Mouse (Mus musculus) lung, adult 2 months (tissue): ENCODE measurements around the gene Prdm16. TPM values are rescaled to one million over a fixed set of nuclear protein-coding genes. Genes with fewer than 3 reads are reported as not detected.

ENCODE experiments used
- DNase-seq: peaks from one replicate; pipeline ENCODE4 v3.0.0; 2022
- H3K4me1 ChIP-seq: fragments of 200-500 bp; 2 replicates; pipeline ENCODE4 v1.6.1; 2011; ENCODE audit warnings: low read length; ENCODE audit not compliant: control insufficient read depth, insufficient read depth
- H3K4me3 ChIP-seq: fragments of 200-500 bp; replicated peaks from 2 replicates; pipeline ENCODE3; 2011; ENCODE audit warnings: low read depth, mild to moderate bottlenecking, control low read depth, low read length; ENCODE audit errors: extremely low read depth
- CTCF ChIP-seq: fragments of 200-500 bp; IDR thresholded peaks from 2 replicates; pipeline ENCODE4 v1.5.1; 2011; ENCODE audit warnings: mild to moderate bottlenecking, low read length, control low read depth; ENCODE audit not compliant: insufficient read depth
- POLR2A ChIP-seq: fragments of 200-500 bp; IDR thresholded peaks from 2 replicates; pipeline ENCODE4 v1.6.1; 2011; ENCODE audit warnings: low read depth, mild to moderate bottlenecking, control low read depth, low read length, borderline replicate concordance; ENCODE audit errors: extremely low read depth
- WGBS: fragments of 180-500 bp; shearing (Covaris S2); methylation state at CpG from one replicate; pipeline ENCODE4 v1.1.7; 2018; 5-methylcytosine and 5-hydroxymethylcytosine counted together
- polyA plus RNA-seq: library from polyadenylated mRNA; depleted of rRNA; stranded (reverse); fragments of >200 nt; gene quantifications from 2 replicates; pipeline ENCODE4 v1.2.3, GENCODE M21; 2012

Prdm16 gene
- polyA plus RNA-seq, 1 experiment = 18.3 TPM

GRCm38 (mm10) chr4:154312935-154313621, 323.6 kb downstream of the Prdm16 start:
- no peaks in the 10 kb centered on the region for H3K4me1 ChIP-seq
- no peak for DNase-seq
- no peak overlapping the region for H3K4me3 ChIP-seq
- 47% methylated on average over 4 of the region's 4 CpGs for WGBS
- TF ChIP-seq POLR2A (no peak), CTCF (no peak)

- Histone ChIP-seq H3K4me3 (no peak overlapping the region), H3K4me1 (no peaks in the 10 kb centered on the region)
- WGBS = 83% methylated on average over 2 of the region's 2 CpGs
- TF ChIP-seq POLR2A (no peak), CTCF (no peak)
- DNase-seq = no peak
Observed at GRCm38 (mm10) chr4:154312143-154312812, 324.4 kb downstream of the Prdm16 start.

- 63% methylated on average over 9 of the region's 9 CpGs for WGBS
- no peak overlapping the region for H3K4me3 ChIP-seq
- H3K4me1 ChIP-seq = no peaks in the 10 kb centered on the region
- no peak for TF ChIP-seq CTCF
- no peak for TF ChIP-seq POLR2A
- no peak for DNase-seq
Observed at GRCm38 (mm10) chr4:154310576-154311262, 326.0 kb downstream of the Prdm16 start.

GRCm38 (mm10) chr4:154309131-154309530, 327.5 kb downstream of the Prdm16 start:
- Histone ChIP-seq H3K4me3 (no peak overlapping the region), H3K4me1 (no peaks in the 10 kb centered on the region)
- TF ChIP-seq POLR2A = no peak
- TF ChIP-seq CTCF = no peak
- WGBS = 66% methylated on average over 2 of the region's 2 CpGs
- DNase-seq = no peak

- peaks cover 6% of the 10 kb centered on the region for H3K4me1 ChIP-seq
- WGBS = 12% methylated on average over 7 of the region's 7 CpGs
- peak; percentile 97 for TF ChIP-seq CTCF
- TF ChIP-seq POLR2A = no peak
- no peak within 1 kb of the TSS for H3K4me3 ChIP-seq
- peak; percentile 54 for DNase-seq
Observed at GRCm38 (mm10) chr4:154301466-154301881, 335.2 kb downstream of the Prdm16 start, which contains the start of gene Arhgef16. Gene Arhgef16, minus strand, starts transcription at chr4:154301676.

GRCm38 (mm10) chr4:154299541-154300271, 337.0 kb downstream of the Prdm16 start:
- DNase-seq = peak; percentile 66
- TF ChIP-seq CTCF (no peak), POLR2A (no peak)
- WGBS = 1% methylated on average over 61 of the region's 66 CpGs
- H3K4me1 ChIP-seq = peaks cover 6% of the 10 kb centered on the region
- peak overlapping the region; percentile 52 for H3K4me3 ChIP-seq

- DNase-seq = peak; percentile 34
- 34% methylated on average over 9 of the region's 9 CpGs for WGBS
- H3K4me3 ChIP-seq = no peak overlapping the region
- peaks cover 11% of the 10 kb centered on the region for H3K4me1 ChIP-seq
- TF ChIP-seq CTCF (no peak), POLR2A (no peak)
Observed at GRCm38 (mm10) chr4:154297761-154298160, 338.9 kb downstream of the Prdm16 start.

GRCm38 (mm10) chr4:154294262-154294731, 342.4 kb downstream of the Prdm16 start:
- TF ChIP-seq CTCF = no peak
- no peak for TF ChIP-seq POLR2A
- DNase-seq = no peak
- no peak overlapping the region for H3K4me3 ChIP-seq
- 34% methylated on average over 8 of the region's 8 CpGs for WGBS
- peaks cover 6% of the 10 kb centered on the region; the same call in 1 of the 2 replicates for H3K4me1 ChIP-seq

GRCm38 (mm10) chr4:154293735-154294201, 342.9 kb downstream of the Prdm16 start:
- TF ChIP-seq POLR2A = no peak
- TF ChIP-seq CTCF = no peak
- WGBS = 43% methylated on average over 4 of the region's 4 CpGs
- DNase-seq = no peak
- H3K4me1 ChIP-seq = peaks cover 6% of the 10 kb centered on the region; the same call in 1 of the 2 replicates
- no peak overlapping the region for H3K4me3 ChIP-seq
